Mouse (Mus musculus) G1E (cell line): ENCODE data around the gene Apoc2. TPM values are rescaled to one million over a fixed set of nuclear protein-coding genes. Genes with fewer than 3 reads are reported as not detected.
"Not testable (repeated sequence)": the region's sequence is repeated elsewhere in the genome, so short reads cannot be mapped to it uniquely, and the experiment has no call there.

Source experiments
- ATAC-seq: 2 replicates; pipeline ENCODE4 v1.8.0; 2016; ENCODE audit warnings: mild to moderate bottlenecking; ENCODE audit not compliant: insufficient number of reproducible peaks, poor library complexity, low FRiP score, severe bottlenecking; ENCODE audit errors: extremely low read depth
- DNase-seq: peaks from one replicate; pipeline ENCODE4 v3.0.0; 2012; ENCODE audit warnings: low spot score
- H3K27me3 ChIP-seq: 2 replicates; pipeline ENCODE4 v1.6.1; 2012; ENCODE audit warnings: mild to moderate bottlenecking, low read length, inconsistent platforms; ENCODE audit not compliant: insufficient read depth
- H3K36me3 ChIP-seq: replicated peaks from 2 replicates; pipeline ENCODE3; 2012; ENCODE audit warnings: mild to moderate bottlenecking, inconsistent platforms
- H3K4me1 ChIP-seq: 2 replicates; pipeline ENCODE4 v1.6.1; 2012; ENCODE audit warnings: low read depth, low read length, inconsistent platforms, mixed read lengths; ENCODE audit not compliant: insufficient read depth
- H3K4me3 ChIP-seq: 2 replicates; pipeline ENCODE4 v1.5.1; 2012; ENCODE audit warnings: low read depth, mild to moderate bottlenecking, inconsistent platforms, low read length, moderate library complexity, mixed read lengths
- H3K9me3 ChIP-seq: replicated peaks from 2 replicates; pipeline ENCODE4 v1.6.1; 2012; ENCODE audit warnings: inconsistent platforms
- CTCF ChIP-seq: IDR thresholded peaks from 2 replicates; pipeline ENCODE4 v1.5.1; 2012; ENCODE audit warnings: low read depth, low read length, inconsistent platforms, mixed read lengths
- GATA1 ChIP-seq: IDR thresholded peaks from 2 replicates; pipeline ENCODE4 v1.6.1; 2012; ENCODE audit warnings: borderline replicate concordance, low read length, inconsistent platforms, mixed read lengths
- GATA2 ChIP-seq: IDR thresholded peaks from 2 replicates; pipeline ENCODE4 v1.6.1; 2012; ENCODE audit warnings: low read depth, low read length, inconsistent platforms, borderline replicate concordance
- POLR2AphosphoS5 ChIP-seq: IDR thresholded peaks from 2 replicates; pipeline ENCODE4 v1.6.1; 2012; ENCODE audit warnings: low read depth, low read length, inconsistent platforms; ENCODE audit not compliant: insufficient replicate concordance
- TAL1 ChIP-seq: conservative IDR thresholded peaks from 2 replicates; pipeline ENCODE4 v1.6.1; 2012; ENCODE audit warnings: low read depth, low read length, inconsistent platforms, mixed read lengths
- polyA plus RNA-seq: library from polyadenylated mRNA; stranded (reverse); fragments of >175 nt; gene quantifications from 2 replicates; pipeline ENCODE4 v1.2.3, GENCODE M21; 2012
- total RNA-seq, 2 experiments: library from RNA; stranded (forward) in 1 of 2; stranded (reverse) in 1 of 2; fragments of 200-1000 nt in 1 of 2; fragments of >200 nt in 1 of 2; fragmentation: Nextera tagmentation in 1 of 2; gene quantifications; 2 replicates each; pipeline ENCODE4 v1.2.3; 2014 to 2017

Apoc2 gene
- total and polyA plus RNA-seq, 3 experiments = not detected

DNA sequence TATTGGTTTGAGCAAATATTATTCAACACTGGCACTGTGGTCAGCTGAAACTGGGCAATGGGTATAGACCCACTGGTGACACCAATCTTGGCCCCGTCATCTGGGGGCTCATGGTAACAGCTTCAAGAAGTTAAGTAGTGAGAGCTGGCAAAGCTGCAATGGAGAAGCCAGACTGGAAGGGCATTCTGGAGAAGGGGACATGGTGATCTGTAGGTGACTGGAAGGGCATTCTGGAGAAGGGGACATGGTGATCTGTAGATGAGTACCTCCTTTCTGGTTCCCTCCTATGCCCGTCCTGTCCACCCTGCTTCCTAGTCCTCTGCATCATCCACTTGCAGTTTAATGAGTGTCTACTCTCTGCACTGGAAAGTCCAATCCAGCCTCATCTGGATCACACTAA lies 10.9 kb upstream of the Apoc2 start:
- H3K4me3 ChIP-seq = no peak overlapping the region
- no peak for DNase-seq
- TF ChIP-seq GATA1 (no peak), CTCF (no peak), TAL1 (no peak), POLR2AphosphoS5 (no peak), GATA2 (no peak)
- H3K36me3 ChIP-seq = no peaks in the 10 kb centered on the region
- H3K4me1 ChIP-seq = peaks cover 45% of the 10 kb centered on the region
- H3K9me3 ChIP-seq = no peaks in the 10 kb centered on the region
- H3K27me3 ChIP-seq = peaks cover 5% of the 10 kb centered on the region; the same call in 1 of the 2 replicates
- ATAC-seq = no peak

DNA sequence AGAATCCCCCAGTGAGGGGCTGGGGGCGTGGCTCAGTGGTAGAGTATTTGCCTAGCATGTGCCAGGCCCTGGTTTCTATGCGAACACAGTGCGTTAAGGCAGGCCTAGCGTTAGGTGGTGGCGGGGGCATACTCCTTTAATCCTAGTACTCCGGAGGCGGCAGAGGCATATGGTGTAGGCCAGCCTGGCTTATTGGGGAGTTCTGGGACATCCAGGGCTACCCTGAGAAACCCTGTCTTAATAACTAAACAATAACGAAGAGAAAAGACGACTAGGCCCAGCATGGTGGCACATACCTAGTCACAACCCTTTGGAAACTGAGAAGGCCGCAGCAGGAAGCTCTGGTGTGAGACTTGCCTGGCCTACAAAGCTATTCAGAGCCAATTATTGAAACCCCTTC lies 10.4 kb upstream of the Apoc2 start:
- no peak for DNase-seq
- TF ChIP-seq POLR2AphosphoS5 (no peak), GATA2 (no peak), CTCF (no peak), GATA1 (no peak), TAL1 (no peak)
- no peaks in the 10 kb centered on the region for H3K36me3 ChIP-seq
- H3K4me1 ChIP-seq = peaks cover 43% of the 10 kb centered on the region
- no peaks in the 10 kb centered on the region for H3K9me3 ChIP-seq
- no peak overlapping the region for H3K4me3 ChIP-seq
- H3K27me3 ChIP-seq = peaks cover 5% of the 10 kb centered on the region; the same call in 1 of the 2 replicates
- no peak for ATAC-seq

DNA sequence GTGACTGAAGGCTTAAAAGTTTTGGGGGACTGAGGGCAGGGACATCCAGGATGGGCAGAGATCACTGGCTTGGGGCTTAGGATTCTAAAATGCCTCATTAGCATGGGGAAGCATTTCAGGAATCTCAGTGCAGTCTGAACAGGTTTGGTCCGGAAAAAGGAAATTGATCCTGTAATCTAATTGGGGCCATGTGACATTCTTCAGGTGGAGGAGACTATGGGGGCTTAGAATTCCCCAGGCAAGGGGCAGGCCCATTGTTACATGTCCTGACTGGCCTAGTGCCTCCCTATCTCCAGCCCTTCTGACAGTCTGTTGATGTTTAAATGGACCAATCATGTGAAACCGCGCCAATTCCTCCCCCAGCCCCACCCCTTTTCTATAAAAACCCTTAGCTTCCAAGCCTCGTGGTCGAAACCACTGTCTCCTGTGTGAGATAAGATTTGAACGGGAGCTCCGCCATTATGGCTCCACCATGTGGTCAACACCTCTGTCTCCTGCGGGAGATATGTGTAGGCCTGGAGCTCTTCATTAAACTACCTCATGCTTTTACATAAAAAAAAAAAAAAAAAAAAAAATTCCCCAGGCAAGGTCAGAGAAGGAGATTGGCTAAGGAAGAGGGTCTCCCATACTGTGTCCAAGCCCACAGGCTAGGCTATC lies 9.3 kb upstream of the Apoc2 start:
- not testable (repeated sequence) for H3K27me3 ChIP-seq, DNase-seq, H3K9me3 ChIP-seq, H3K36me3 ChIP-seq, ATAC-seq, H3K4me3 ChIP-seq
- peaks cover 32% of the 10 kb centered on the region for H3K4me1 ChIP-seq

DNA sequence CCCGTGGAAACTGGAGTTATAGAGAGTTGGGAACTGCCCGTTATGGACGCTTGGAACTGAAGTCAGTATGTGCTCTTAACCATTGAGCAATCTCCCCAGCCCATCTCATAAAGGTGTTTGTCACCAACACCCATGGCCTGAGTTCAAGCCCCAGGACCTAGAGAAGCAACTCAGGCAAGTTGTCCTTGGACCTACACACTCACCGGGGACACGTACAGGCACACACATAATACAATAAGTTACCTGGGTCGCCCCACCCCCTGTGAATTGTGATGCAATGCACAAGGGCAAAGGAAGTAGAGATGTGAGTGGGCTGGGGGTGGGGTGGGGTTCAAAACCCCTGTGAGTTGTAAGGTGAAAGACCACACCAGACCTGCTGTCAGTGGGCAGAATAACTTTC lies 8.8 kb upstream of the Apoc2 start:
- H3K27me3 ChIP-seq = peaks cover 5% of the 10 kb centered on the region; the same call in 1 of the 2 replicates
- TF ChIP-seq TAL1 (no peak), POLR2AphosphoS5 (no peak), GATA1 (no peak), GATA2 (no peak)

DNA sequence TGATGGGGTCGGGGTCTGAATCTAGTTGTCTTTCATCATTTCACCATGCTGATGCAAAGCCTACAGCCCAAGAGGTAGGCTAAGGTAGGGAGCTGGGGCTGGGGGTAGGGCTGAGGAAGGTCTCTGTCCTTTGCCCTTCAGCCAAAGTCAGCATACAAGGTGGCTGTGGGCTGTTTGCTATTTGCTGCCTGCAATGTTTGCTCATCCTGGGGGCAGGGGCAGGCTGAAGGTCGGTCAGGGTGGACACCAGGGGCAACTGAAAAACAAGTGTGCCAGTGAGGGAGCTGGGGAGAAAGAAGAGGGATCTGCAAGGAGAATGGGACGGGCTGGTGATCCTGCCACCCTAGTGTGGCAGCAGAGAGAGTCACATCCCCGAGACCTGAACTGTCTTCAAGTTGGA lies 7.6 kb upstream of the Apoc2 start:
- peaks cover 23% of the 10 kb centered on the region for H3K4me1 ChIP-seq
- no peak for DNase-seq
- H3K27me3 ChIP-seq = peaks cover 5% of the 10 kb centered on the region; the same call in 1 of the 2 replicates
- H3K9me3 ChIP-seq = no peaks in the 10 kb centered on the region
- H3K4me3 ChIP-seq = no peak overlapping the region
- no peak for ATAC-seq
- no peaks in the 10 kb centered on the region for H3K36me3 ChIP-seq
- TF ChIP-seq GATA1 (no peak), GATA2 (no peak), TAL1 (no peak), POLR2AphosphoS5 (no peak), CTCF (no peak)

More for the DNA sequence above, 8.8 kb upstream of the Apoc2 start:
- no peak for ATAC-seq
- H3K9me3 ChIP-seq = no peaks in the 10 kb centered on the region
- H3K4me1 ChIP-seq = peaks cover 28% of the 10 kb centered on the region
- H3K4me3 ChIP-seq = no peak overlapping the region
- no peak for DNase-seq
- no peaks in the 10 kb centered on the region for H3K36me3 ChIP-seq

DNA sequence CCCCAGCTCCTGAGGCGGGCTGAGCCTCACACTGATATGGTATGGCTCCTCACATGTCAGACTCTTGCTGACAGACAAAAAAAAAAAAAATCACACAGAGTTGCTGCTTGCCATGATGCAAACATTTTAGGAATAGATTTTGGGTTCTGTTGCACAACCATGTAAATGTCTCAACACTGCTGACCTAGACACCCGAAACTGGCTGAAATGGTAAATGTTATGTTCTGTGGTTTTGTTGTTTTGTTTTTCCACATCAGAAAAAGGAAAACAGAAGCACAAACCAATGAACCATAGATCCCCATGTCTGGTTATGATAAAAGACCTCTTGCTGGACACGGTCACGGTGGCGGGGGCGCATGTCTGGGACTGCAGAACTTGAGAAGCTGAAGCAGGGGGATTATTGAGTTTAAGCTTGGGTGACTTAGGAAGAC lies 6.0 kb upstream of the Apoc2 start:
- Histone ChIP-seq H3K4me1 (peaks cover 19% of the 10 kb centered on the region), H3K36me3 (no peaks in the 10 kb centered on the region), H3K4me3 (no peak overlapping the region), H3K9me3 (no peaks in the 10 kb centered on the region), H3K27me3 (peaks cover 5% of the 10 kb centered on the region; the same call in 1 of the 2 replicates)
- TF ChIP-seq GATA2 (no peak), GATA1 (no peak), CTCF (no peak), POLR2AphosphoS5 (no peak), TAL1 (no peak)
- no peak for DNase-seq
- ATAC-seq = no peak

DNA sequence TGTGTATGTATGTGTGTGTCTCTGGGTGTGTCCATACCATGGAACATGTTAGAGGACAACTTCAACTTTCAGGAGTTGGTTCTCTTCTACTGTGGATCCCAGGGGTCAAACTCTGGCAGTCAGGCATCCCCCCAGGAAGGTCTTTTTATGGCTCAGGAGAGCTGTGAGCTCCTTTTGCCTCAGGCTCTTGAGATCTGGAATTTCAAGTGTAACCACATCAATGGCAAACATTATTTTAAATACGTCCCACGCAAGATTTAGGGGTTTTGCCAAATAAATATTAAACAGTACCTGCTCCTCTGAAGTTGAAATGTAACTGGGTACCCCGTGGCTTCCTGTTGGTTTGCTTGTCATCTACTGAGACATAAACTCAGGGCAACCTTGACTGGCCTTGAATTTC lies 5.2 kb upstream of the Apoc2 start:
- DNase-seq = no peak
- Histone ChIP-seq H3K4me1 (peaks cover 19% of the 10 kb centered on the region), H3K27me3 (peaks cover 10% of the 10 kb centered on the region; the same call in 1 of the 2 replicates), H3K36me3 (no peaks in the 10 kb centered on the region), H3K9me3 (no peaks in the 10 kb centered on the region), H3K4me3 (no peak overlapping the region)
- ATAC-seq = no peak
- TF ChIP-seq GATA1 (no peak), POLR2AphosphoS5 (no peak), CTCF (no peak), GATA2 (no peak), TAL1 (no peak)
